In the genomic region with DNA sequence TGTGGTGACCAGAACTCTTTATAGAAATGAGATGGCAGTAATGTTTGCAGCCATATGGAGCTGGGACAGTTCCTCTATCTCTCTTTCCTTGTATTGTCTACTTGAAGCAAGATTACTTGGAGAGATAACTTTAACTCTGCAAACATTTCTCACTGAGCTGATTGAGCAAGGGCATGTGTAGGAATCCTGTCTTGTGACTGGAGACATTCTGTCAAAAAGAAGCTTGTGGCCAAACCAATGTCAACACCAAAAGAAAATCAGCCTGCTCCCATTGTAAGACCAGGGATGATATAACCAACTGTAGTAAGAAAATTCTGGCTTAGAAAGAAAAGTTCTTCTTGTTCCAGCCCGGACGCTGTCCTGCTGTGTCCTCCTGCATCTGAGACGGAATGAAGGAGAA, we compare ENCODE assay signal across 19 mouse cellular contexts. TPM values are rescaled to one million over a fixed set of nuclear protein-coding genes. Genes with fewer than 3 reads are reported as not detected.
DNase-seq lines count a peak whose midpoint lies in the region; ATAC-seq and TF ChIP-seq lines count a peak whose summit lies in the region.
"Had no signal": no experiment of that assay in that cellular context is flagged by ENCODE, and none has a peak within 500 bp of the region (broad histone marks: within the 10 kb centered on the region; RNA-seq: fewer than 3 reads in every experiment).

No protein-coding gene starts in this region.

- no peaks in the 10 kb centered on the region for H3K4me1 ChIP-seq in lung, embryonic 16.5 days (replicated peaks; ENCODE audit: control insufficient read depth, insufficient read depth, low read length)
- H3K4me1 ChIP-seq in lung, postnatal 0 days (ENCODE audit: insufficient read depth, low read depth, low read length), result no peaks in the 10 kb centered on the region
- H3K4me1 ChIP-seq: hindbrain, embryonic 12.5 days had no signal

- no peak for DNase-seq in lung, postnatal 4 days
- peak; percentile 66 for DNase-seq in lung, postnatal 0 days (ENCODE audit: low spot score)
- peak; percentile 22 for DNase-seq in lung, postnatal 36 days
- no peak for DNase-seq in urinary bladder, postnatal 10 days (ENCODE audit: low spot score)
- DNase-seq in kidney, postnatal 36 days, result no peak
- DNase-seq: adrenal gland, postnatal 10 days; cerebellum, adult 11 months; cerebellum, adult 8-10 months; cerebellum, postnatal 14 days; embryo, embryonic 11 days; forebrain, postnatal 0 days; gastrocnemius, postnatal 14 days; heart, postnatal 4 days had no signal

- peak; percentile 34; the same call in 1 of the 2 replicates for ATAC-seq in lung, embryonic 16.5 days (ENCODE audit: low read depth)
- peak; percentile 58 for ATAC-seq in lung, postnatal 0 days
- ATAC-seq: forebrain, postnatal 0 days; hindbrain, embryonic 16.5 days had no signal

- 76% methylated on average over 3 of the region's 3 CpGs for WGBS in lung, embryonic 16.5 days
- 53% methylated on average over 3 of the region's 3 CpGs for WGBS in lung, postnatal 0 days

- H3K27ac ChIP-seq in lung, embryonic 16.5 days (ENCODE audit: low read length), result no peak overlapping the region
- H3K27ac ChIP-seq in lung, postnatal 0 days (ENCODE audit: low read length), result no peak overlapping the region
- H3K27ac ChIP-seq: embryonic facial prominence, embryonic 15.5 days; heart, embryonic 13.5 days; hindbrain, embryonic 12.5 days had no signal

- H3K4me3 ChIP-seq in lung, embryonic 16.5 days (ENCODE audit: low read length), result no peak overlapping the region
- H3K4me3 ChIP-seq in lung, postnatal 0 days (ENCODE audit: low read depth, low read length), result no peak overlapping the region
- H3K4me3 ChIP-seq: embryonic facial prominence, embryonic 15.5 days; erythroblast, embryonic 14.5 days; heart, embryonic 13.5 days; hindbrain, embryonic 12.5 days had no signal

- H3K9me3 ChIP-seq in lung, embryonic 16.5 days (ENCODE audit: control insufficient read depth, low read length), result no peaks in the 10 kb centered on the region
- no peaks in the 10 kb centered on the region for H3K9me3 ChIP-seq in lung, postnatal 0 days (ENCODE audit: low read length)
- H3K9me3 ChIP-seq: embryonic facial prominence, embryonic 15.5 days; heart, embryonic 13.5 days; hindbrain, embryonic 12.5 days had no signal

- no peaks in the 10 kb centered on the region for H3K27me3 ChIP-seq in lung, embryonic 16.5 days (ENCODE audit: control insufficient read depth, insufficient read depth, low read depth, low read length)
- no peaks in the 10 kb centered on the region for H3K27me3 ChIP-seq in lung, postnatal 0 days (replicated peaks; ENCODE audit: insufficient read depth, low read length)
- H3K27me3 ChIP-seq: embryonic facial prominence, embryonic 15.5 days; hindbrain, embryonic 12.5 days had no signal

- TF ChIP-seq CTCF in lung, postnatal 0 days (IDR thresholded peaks at IDR 0.05), result no peak

- no peak for TF ChIP-seq EP300 in lung, postnatal 0 days (IDR thresholded peaks at IDR 0.05)

- no peak overlapping the region for H3K4me2 ChIP-seq in lung, embryonic 16.5 days (ENCODE audit: low read depth, low read length)
- H3K4me2 ChIP-seq in lung, postnatal 0 days (replicated peaks; ENCODE audit: low read depth, low read length), result no peak overlapping the region
- H3K4me2 ChIP-seq: embryonic facial prominence, embryonic 15.5 days; heart, embryonic 13.5 days; hindbrain, embryonic 12.5 days had no signal

- H3K36me3 ChIP-seq in lung, embryonic 16.5 days (ENCODE audit: control insufficient read depth, insufficient read depth, low read length), result no peaks in the 10 kb centered on the region
- no peaks in the 10 kb centered on the region for H3K36me3 ChIP-seq in lung, postnatal 0 days (ENCODE audit: insufficient read depth, low read length)
- H3K36me3 ChIP-seq: embryonic facial prominence, embryonic 15.5 days; heart, embryonic 13.5 days; hindbrain, embryonic 12.5 days had no signal

- H3K9ac ChIP-seq in lung, embryonic 16.5 days (ENCODE audit: low read length), result no peak overlapping the region
- H3K9ac ChIP-seq in lung, postnatal 0 days (replicated peaks; ENCODE audit: low read depth), result no peak overlapping the region
- H3K9ac ChIP-seq: embryonic facial prominence, embryonic 15.5 days; forebrain, postnatal 0 days; heart, embryonic 13.5 days; hindbrain, embryonic 12.5 days had no signal

RNA-seq across cellular contexts. Expression of gene Dhrs4, which starts 43.7 kb away (rescaled TPM):
- polyA plus RNA-seq in lung, embryonic 16.5 days (2015; fragmentation: Nextera tagmentation; extraction: Ambion mirVana), result 101 and 106 TPM in 2 replicates
- polyA plus RNA-seq in lung, postnatal 0 days (2015; fragmentation: Nextera tagmentation; extraction: Ambion mirVana), result 54.8 and 57.5 TPM in 2 replicates

RNA-seq across cellular contexts. Expression of gene Carmil3, which starts 55.6 kb away (rescaled TPM):
- polyA plus RNA-seq in lung, embryonic 16.5 days (2015; fragmentation: Nextera tagmentation; extraction: Ambion mirVana), result 0.98 and 2.0 TPM in 2 replicates
- polyA plus RNA-seq in lung, postnatal 0 days (2015; fragmentation: Nextera tagmentation; extraction: Ambion mirVana), result 0.23 and 0.42 TPM in 2 replicates
- polyA plus RNA-seq: erythroblast, embryonic 14.5 days had no signal

Comparison
In these comparisons a context has a peak if more than half of its experiments do, and no peak if none do; other contexts are left out.
1. DNase-seq: peak in lung, postnatal 0 days (single experiment) and lung, postnatal 36 days (single experiment); none in lung, postnatal 4 days (0 of 2), urinary bladder, postnatal 10 days (single experiment) and kidney, postnatal 36 days (0 of 2).